Mouse (Mus musculus): ENCODE measurements at regions not wholly inside any gene's neighbourhood (a gene's known extent, or its start where the extent isn't known, plus 50 kb on each side); places are given as distances from the start of the nearest gene placed in this dataset.
A peak's percentile ranks its signal among the peaks of the same experiment; 100 is the strongest.

DNA sequence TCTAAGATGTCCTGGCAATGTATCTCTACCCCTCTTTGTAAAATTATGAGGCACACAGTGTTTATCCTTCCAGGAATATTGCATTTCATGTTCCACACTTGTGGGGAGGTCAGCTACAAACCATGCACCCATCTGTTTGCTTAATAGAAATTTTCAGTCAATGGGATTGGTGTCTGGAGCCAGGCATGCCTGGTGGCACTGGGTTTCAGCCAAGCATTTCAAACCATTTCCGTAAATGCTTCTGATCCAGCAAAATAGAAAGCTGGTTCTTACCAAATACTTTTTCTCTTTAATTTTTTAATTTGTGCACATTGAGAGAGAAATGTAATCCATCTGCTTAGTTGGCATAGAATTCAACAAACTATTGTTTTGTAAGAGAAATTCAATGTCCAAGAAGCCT lies 517.3 kb upstream of the Hsf2 start:
- no peaks in the 10 kb centered on the region; the same call in 1 of the 2 replicates for H3K4me1 ChIP-seq
- WGBS = 54% methylated on average over 1 of the region's 1 CpGs
- no peak overlapping the region for H3K4me3 ChIP-seq
- no peaks in the 10 kb centered on the region for H3K9me3 ChIP-seq
- H3K9ac ChIP-seq = no peak overlapping the region
- no peaks in the 10 kb centered on the region for H3K36me3 ChIP-seq
- no peak overlapping the region for H3K27ac ChIP-seq
- no peak overlapping the region for H3K4me2 ChIP-seq
- no peaks in the 10 kb centered on the region for H3K27me3 ChIP-seq
- ATAC-seq (ENCODE audit: insufficient number of reproducible peaks, insufficient read depth, low FRiP score, low TSS enrichment, low read depth) = no peak

- H3K9ac ChIP-seq = no peak overlapping the region
- no peaks in the 10 kb centered on the region for H3K36me3 ChIP-seq
- 70% methylated on average over 5 of the region's 5 CpGs for WGBS
- no peak overlapping the region for H3K27ac ChIP-seq
- no peak overlapping the region for H3K4me3 ChIP-seq
- no peak overlapping the region for H3K4me2 ChIP-seq
- no peaks in the 10 kb centered on the region for H3K27me3 ChIP-seq
- H3K9me3 ChIP-seq = no peaks in the 10 kb centered on the region
- no peak for ATAC-seq (ENCODE audit: insufficient number of reproducible peaks, insufficient read depth, low FRiP score, low TSS enrichment, low read depth)
- peaks cover 4% of the 10 kb centered on the region for H3K4me1 ChIP-seq
These were observed 511.4 kb upstream of the Hsf2 start for GRCm38 (mm10) chr10:56974812-56975211.

DNA sequence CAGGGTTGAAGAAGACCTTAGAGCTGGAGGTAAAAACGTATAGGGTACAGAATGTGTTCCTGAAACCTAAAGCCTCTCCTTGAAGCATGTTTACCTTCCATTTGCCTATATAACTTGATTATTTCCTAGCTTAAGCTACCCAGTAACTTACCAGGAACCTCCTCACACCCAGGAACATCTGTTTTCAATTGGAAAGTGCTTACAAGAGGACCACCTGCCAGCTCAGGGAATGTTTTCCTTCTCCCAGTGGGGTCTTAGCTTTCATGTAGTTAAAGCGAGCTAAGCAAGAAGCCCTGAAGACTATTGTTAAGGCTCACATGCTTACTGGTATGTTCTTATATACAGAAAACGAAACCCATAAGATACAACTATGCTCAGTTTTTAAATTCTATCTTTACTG lies 506.6 kb upstream of the Hsf2 start:
- no peak for ATAC-seq (ENCODE audit: insufficient number of reproducible peaks, insufficient read depth, low FRiP score, low TSS enrichment, low read depth)
- Histone ChIP-seq H3K4me2 (no peak overlapping the region), H3K4me1 (peaks cover 19% of the 10 kb centered on the region), H3K27me3 (no peaks in the 10 kb centered on the region), H3K36me3 (no peaks in the 10 kb centered on the region), H3K27ac (no peak overlapping the region), H3K9ac (no peak overlapping the region), H3K4me3 (no peak overlapping the region), H3K9me3 (no peaks in the 10 kb centered on the region)
- 14% methylated on average over 3 of the region's 3 CpGs for WGBS

- H3K4me2 ChIP-seq = no peak overlapping the region
- no peak overlapping the region for H3K9ac ChIP-seq
- ATAC-seq (ENCODE audit: insufficient number of reproducible peaks, insufficient read depth, low FRiP score, low TSS enrichment, low read depth) = no peak
- no peak overlapping the region for H3K4me3 ChIP-seq
- no peak overlapping the region for H3K27ac ChIP-seq
- H3K9me3 ChIP-seq = no peaks in the 10 kb centered on the region
- WGBS = 58% methylated on average over 3 of the region's 3 CpGs
- no peaks in the 10 kb centered on the region for H3K27me3 ChIP-seq
- H3K36me3 ChIP-seq = no peaks in the 10 kb centered on the region
- peaks cover 19% of the 10 kb centered on the region for H3K4me1 ChIP-seq
These were observed 505.4 kb upstream of the Hsf2 start for GRCm38 (mm10) chr10:56980821-56981220.

- no peaks in the 10 kb centered on the region for H3K27me3 ChIP-seq
- ATAC-seq (ENCODE audit: insufficient number of reproducible peaks, insufficient read depth, low FRiP score, low TSS enrichment, low read depth) = no peak
- no peak overlapping the region for H3K4me3 ChIP-seq
- H3K9me3 ChIP-seq = no peaks in the 10 kb centered on the region
- no peak overlapping the region for H3K9ac ChIP-seq
- peaks cover 19% of the 10 kb centered on the region for H3K4me1 ChIP-seq
- H3K4me2 ChIP-seq = no peak overlapping the region
- 57% methylated on average over 8 of the region's 8 CpGs for WGBS
- no peak overlapping the region for H3K27ac ChIP-seq
- H3K36me3 ChIP-seq = no peaks in the 10 kb centered on the region
These were observed 503.5 kb upstream of the Hsf2 start for GRCm38 (mm10) chr10:56982526-56983190.

- H3K27me3 ChIP-seq = no peaks in the 10 kb centered on the region
- WGBS = 83% methylated on average over 3 of the region's 3 CpGs
- ATAC-seq (ENCODE audit: insufficient number of reproducible peaks, insufficient read depth, low FRiP score, low TSS enrichment, low read depth) = no peak
These were observed 491.2 kb upstream of the Hsf2 start for GRCm38 (mm10) chr10:56994969-56995368.

GRCm38 (mm10) chr10:57000892-57001722 lies 485.1 kb upstream of the Hsf2 start:
- Histone ChIP-seq H3K4me1 (peaks cover 4% of the 10 kb centered on the region), H3K4me2 (peak overlapping the region; percentile 42), H3K9me3 (no peaks in the 10 kb centered on the region), H3K27ac (no peak overlapping the region), H3K27me3 (no peaks in the 10 kb centered on the region), H3K4me3 (peak overlapping the region; percentile 18), H3K36me3 (no peaks in the 10 kb centered on the region), H3K9ac (no peak overlapping the region)
- ATAC-seq (ENCODE audit: insufficient number of reproducible peaks, insufficient read depth, low FRiP score, low TSS enrichment, low read depth) = no peak
- 20% methylated on average over 16 of the region's 16 CpGs for WGBS

More at GRCm38 (mm10) chr10:56994969-56995368, 491.2 kb upstream of the Hsf2 start:
- Histone ChIP-seq H3K36me3 (no peaks in the 10 kb centered on the region), H3K4me3 (no peak overlapping the region), H3K9me3 (no peaks in the 10 kb centered on the region), H3K4me1 (peaks cover 4% of the 10 kb centered on the region; the same call in 1 of the 2 replicates), H3K4me2 (no peak overlapping the region), H3K9ac (no peak overlapping the region), H3K27ac (no peak overlapping the region)

DNA sequence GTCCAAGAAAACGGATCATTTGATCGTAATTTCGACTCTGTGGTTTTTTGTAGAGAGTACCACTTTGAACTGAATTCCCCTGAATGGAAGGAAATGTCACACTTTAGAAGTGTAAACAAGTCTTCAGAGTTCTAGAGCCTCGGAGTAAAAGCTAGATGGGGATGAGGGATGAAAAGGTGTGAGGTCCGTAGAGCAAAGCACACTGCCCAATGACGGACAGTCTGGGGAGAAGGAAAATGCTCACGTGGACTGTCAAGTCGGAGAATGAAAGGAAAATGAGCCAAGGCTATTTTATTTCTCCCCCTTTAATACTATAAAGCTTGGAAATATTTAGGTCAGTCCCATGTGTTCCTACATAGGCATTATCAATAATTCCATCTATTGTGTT lies 484.5 kb upstream of the Hsf2 start:
- no peaks in the 10 kb centered on the region for H3K27me3 ChIP-seq
- no peaks in the 10 kb centered on the region for H3K9me3 ChIP-seq
- peak overlapping the region; percentile 42 for H3K4me2 ChIP-seq
- H3K4me1 ChIP-seq = peaks cover 4% of the 10 kb centered on the region
- H3K36me3 ChIP-seq = no peaks in the 10 kb centered on the region
- no peak for ATAC-seq (ENCODE audit: insufficient number of reproducible peaks, insufficient read depth, low FRiP score, low TSS enrichment, low read depth)
- H3K27ac ChIP-seq = no peak overlapping the region
- H3K9ac ChIP-seq = no peak overlapping the region
- peak overlapping the region; percentile 18 for H3K4me3 ChIP-seq
- 56% methylated on average over 8 of the region's 8 CpGs for WGBS

DNA sequence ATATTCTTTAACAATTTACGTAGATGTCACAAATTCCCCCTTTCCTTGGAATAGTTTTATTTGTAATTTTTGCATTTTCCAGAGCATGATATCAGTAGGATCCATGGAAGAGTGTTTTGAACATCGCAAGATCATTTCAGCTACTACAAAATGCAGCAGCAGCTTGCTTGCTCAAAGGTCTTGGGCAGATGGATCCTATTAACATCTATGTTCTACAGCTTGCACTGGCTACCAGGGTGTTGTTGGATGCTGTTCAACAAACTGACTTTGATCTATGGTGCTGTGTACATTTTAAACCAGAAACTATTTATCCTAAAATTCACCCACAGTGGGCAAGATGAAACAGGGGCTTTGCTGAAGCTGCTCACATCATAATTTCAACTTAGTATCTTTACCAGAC lies 448.5 kb upstream of the Hsf2 start:
- 42% methylated on average over 2 of the region's 2 CpGs for WGBS
- no peak for ATAC-seq (ENCODE audit: insufficient number of reproducible peaks, insufficient read depth, low FRiP score, low TSS enrichment, low read depth)
- H3K36me3 ChIP-seq = no peaks in the 10 kb centered on the region

GRCm38 (mm10) chr10:57040201-57040600 lies 446.0 kb upstream of the Hsf2 start:
- peak overlapping the region; percentile 66 for H3K27ac ChIP-seq
- H3K36me3 ChIP-seq = no peaks in the 10 kb centered on the region
- WGBS = 1% methylated on average over 5 of the region's 5 CpGs
- ATAC-seq (ENCODE audit: insufficient number of reproducible peaks, insufficient read depth, low FRiP score, low TSS enrichment, low read depth) = peak; percentile 48; the same call in 1 of the 2 replicates
- no peak overlapping the region for H3K4me3 ChIP-seq
- no peak overlapping the region for H3K9ac ChIP-seq
- H3K9me3 ChIP-seq = no peaks in the 10 kb centered on the region
- H3K4me1 ChIP-seq = peaks cover 18% of the 10 kb centered on the region
- no peaks in the 10 kb centered on the region for H3K27me3 ChIP-seq
- H3K4me2 ChIP-seq = peak overlapping the region; percentile 43

More for the DNA sequence above, 448.5 kb upstream of the Hsf2 start:
- H3K27ac ChIP-seq = no peak overlapping the region
- no peaks in the 10 kb centered on the region for H3K27me3 ChIP-seq
- H3K9ac ChIP-seq = no peak overlapping the region
- H3K4me2 ChIP-seq = no peak overlapping the region
- H3K9me3 ChIP-seq = no peaks in the 10 kb centered on the region
- H3K4me1 ChIP-seq = peaks cover 18% of the 10 kb centered on the region
- no peak overlapping the region for H3K4me3 ChIP-seq

DNA sequence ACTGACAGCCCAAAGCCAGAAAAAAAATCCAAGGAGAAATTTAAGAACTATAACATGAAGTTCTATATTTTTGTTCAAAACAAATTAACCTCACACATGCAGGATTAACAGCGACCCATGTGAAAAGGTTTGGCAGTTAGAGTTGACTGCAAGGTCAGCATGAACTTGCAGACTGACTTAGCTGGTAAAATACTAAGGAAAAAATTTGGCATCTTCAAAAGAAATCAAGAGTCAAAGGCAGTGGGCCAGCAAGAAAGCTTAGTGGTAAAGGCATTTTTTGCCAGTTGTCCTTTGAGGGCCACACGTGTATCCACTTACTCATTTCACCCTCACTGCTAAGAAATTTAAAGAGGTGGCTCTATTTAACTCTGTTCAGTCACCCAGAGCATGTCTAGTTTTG lies 440.2 kb upstream of the Hsf2 start:
- 55% methylated on average over 2 of the region's 2 CpGs for WGBS

GRCm38 (mm10) chr10:57046891-57047290 lies 439.3 kb upstream of the Hsf2 start:
- no peak for ATAC-seq (ENCODE audit: insufficient number of reproducible peaks, insufficient read depth, low FRiP score, low TSS enrichment, low read depth)
- no peak overlapping the region for H3K4me2 ChIP-seq
- H3K9me3 ChIP-seq = no peaks in the 10 kb centered on the region
- no peaks in the 10 kb centered on the region for H3K27me3 ChIP-seq
- H3K36me3 ChIP-seq = no peaks in the 10 kb centered on the region
- H3K4me1 ChIP-seq = no peaks in the 10 kb centered on the region
- 70% methylated on average over 2 of the region's 2 CpGs for WGBS
- H3K4me3 ChIP-seq = no peak overlapping the region
- no peak overlapping the region for H3K27ac ChIP-seq
- no peak overlapping the region for H3K9ac ChIP-seq

More for the DNA sequence above, 440.2 kb upstream of the Hsf2 start:
- Histone ChIP-seq H3K4me3 (no peak overlapping the region), H3K9me3 (no peaks in the 10 kb centered on the region), H3K27me3 (no peaks in the 10 kb centered on the region), H3K4me2 (no peak overlapping the region), H3K4me1 (peaks cover 6% of the 10 kb centered on the region), H3K27ac (no peak overlapping the region), H3K36me3 (no peaks in the 10 kb centered on the region), H3K9ac (no peak overlapping the region)
- ATAC-seq (ENCODE audit: insufficient number of reproducible peaks, insufficient read depth, low FRiP score, low TSS enrichment, low read depth) = no peak
